Mouse (Mus musculus): ENCODE data around the gene Chil4. TPM values are rescaled to one million over a fixed set of nuclear protein-coding genes. Genes with fewer than 3 reads are reported as not detected.

The Chil4 gene
- total RNA-seq, 2 experiments from 2014 or later: not detected

DNA sequence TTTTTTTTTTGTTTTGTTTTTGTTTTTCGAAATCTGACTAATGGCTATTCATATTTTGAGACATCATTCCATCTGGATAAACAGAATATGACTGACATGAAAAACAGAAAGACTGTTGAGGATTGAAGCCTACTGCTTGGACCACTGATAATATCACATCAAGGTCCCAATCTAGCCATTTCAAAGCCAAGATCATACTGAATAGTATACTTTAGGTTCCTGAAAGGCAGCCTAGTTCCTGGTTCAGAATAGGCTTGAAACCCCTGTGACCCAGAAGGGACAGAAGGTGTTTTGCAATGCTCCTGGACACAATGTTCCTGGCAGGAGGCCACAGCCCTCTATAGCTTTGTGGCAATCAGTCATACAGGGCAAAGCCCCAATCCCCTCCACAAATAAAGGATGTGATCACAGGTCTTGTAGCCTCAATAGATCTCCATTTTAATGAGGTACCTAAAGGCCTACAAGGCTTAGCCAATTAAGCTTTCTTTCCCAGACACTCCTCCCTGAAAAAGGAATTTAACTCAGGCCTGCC lies 48.7 kb downstream of the Chil4 start:
- ATAC-seq (replicated peaks; ENCODE audit: poor library complexity): peak; percentile 91

- no peak for ATAC-seq (replicated peaks; ENCODE audit: poor library complexity)
Measured at GRCm38 (mm10) chr3:106167464-106167863, 51.8 kb downstream of the Chil4 start, which contains the start of gene Chil3. Chil3 (minus strand) TSS chr3:106167564.

DNA sequence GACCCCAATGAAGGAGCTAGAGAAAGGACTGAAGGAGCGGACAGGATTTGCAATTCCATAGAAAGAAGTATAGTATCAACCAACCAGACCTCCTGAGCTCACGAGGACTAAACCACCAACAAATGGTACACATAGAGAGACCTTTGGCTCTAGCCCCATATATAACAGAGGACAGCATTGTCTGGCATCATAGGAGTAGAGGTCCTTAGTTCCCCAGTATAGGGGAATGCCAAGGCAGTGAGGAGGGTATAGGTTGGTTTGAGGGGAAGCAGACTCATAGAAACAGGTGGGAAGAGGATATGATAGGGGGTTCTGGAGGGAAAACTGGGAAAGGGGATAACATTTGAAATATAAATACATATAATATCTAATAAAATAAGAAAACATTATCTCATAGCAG lies 64.9 kb downstream of the Chil4 start:
- ATAC-seq (replicated peaks; ENCODE audit: poor library complexity): no peak

Other genes starting within 250 kb of the Chil4 start
- 4.0 and 4.5 TPM in 2 replicates for gene Ovgp1, start 245.8 kb downstream of the Chil4 start, total RNA-seq (2015)
- gene Ovgp1, start 245.8 kb downstream of the Chil4 start, total RNA-seq (2017): 1.4 and 1.5 TPM in 2 replicates
- not detected in 2 replicates for gene Pifo, start 204.9 kb downstream of the Chil4 start, total RNA-seq (2015)
- gene Pifo, start 204.9 kb downstream of the Chil4 start, total RNA-seq (2017): not detected in 2 replicates
- gene Chil5, start 186.7 kb downstream of the Chil4 start, total RNA-seq (2015): 0.89 TPM in 1 of 2 replicates, not detected in the other
- gene Chil5, start 186.7 kb downstream of the Chil4 start, total RNA-seq (2017): 0.24 and 0.92 TPM in 2 replicates
- not detected in 2 replicates for gene Chia1, start 106.3 kb downstream of the Chil4 start, total RNA-seq (2015)
- gene Chia1, start 106.3 kb downstream of the Chil4 start, total RNA-seq (2017): not detected in 2 replicates
- gene Chil3, start 51.9 kb downstream of the Chil4 start, total RNA-seq (2015): 167 and 300 TPM in 2 replicates
- 117 and 201 TPM in 2 replicates for gene Chil3, start 51.9 kb downstream of the Chil4 start, total RNA-seq (2017)
- gene Chil6, start 186.7 kb upstream of the Chil4 start, total RNA-seq (2015): not detected in 2 replicates
- not detected in 2 replicates for gene Chil6, start 186.7 kb upstream of the Chil4 start, total RNA-seq (2017)